Mouse (Mus musculus) CH12.LX (cell line): Measurements from ENCODE around the gene Abhd6. TPM values are rescaled to one million over a fixed set of nuclear protein-coding genes. Genes with fewer than 3 reads are reported as not detected.

Source experiments
- DNase-seq: peaks from one replicate; pipeline ENCODE4 v3.0.0-alpha.2; 2013; ENCODE audit errors: extremely low read depth
- H3K27ac ChIP-seq: 2 replicates; pipeline ENCODE4 v1.5.1; 2012; ENCODE audit warnings: low read depth, mild to moderate bottlenecking, control low read depth, moderate library complexity; ENCODE audit not compliant: insufficient read depth
- H3K27me3 ChIP-seq: replicated peaks from 2 replicates; pipeline ENCODE3; 2012; ENCODE audit warnings: inconsistent platforms
- H3K36me3 ChIP-seq, 2 experiments: replicated peaks in 1 of 2; 2 replicates each; pipeline versions ENCODE3 to v1.6.1; 2012; ENCODE audit warnings: inconsistent platforms in 1 of 2, low read length in 1 of 2, mild to moderate bottlenecking in 1 of 2, mixed read lengths in 1 of 2, moderate library complexity in 1 of 2; ENCODE audit not compliant: control insufficient read depth in 1 of 2, insufficient read depth in 1 of 2
- H3K4me1 ChIP-seq, 2 experiments: 2 replicates each; pipeline ENCODE4 v1.6.1; 2012; ENCODE audit warnings: inconsistent platforms in 1 of 2, moderate library complexity in 1 of 2; ENCODE audit not compliant: insufficient read depth in 2 of 2, control insufficient read depth in 1 of 2
- H3K4me2 ChIP-seq: 2 replicates; pipeline ENCODE4 v1.6.1; 2012; ENCODE audit warnings: low read depth, mild to moderate bottlenecking, control low read depth; ENCODE audit not compliant: poor library complexity, insufficient read depth, severe bottlenecking
- H3K4me3 ChIP-seq, 3 experiments: fragments of 150-350 bp in 1 of 3; sonication (generic) in 1 of 3; replicated peaks in 1 of 3; 2 replicates each; pipeline versions ENCODE3 to v1.5.1; 2011 to 2012; ENCODE audit warnings: low read depth in 2 of 3, low read length in 2 of 3, mild to moderate bottlenecking in 2 of 3, moderate library complexity in 2 of 3, control low read depth in 1 of 3, improper control_type of control experiment in 1 of 3, inconsistent platforms in 1 of 3, mixed read lengths in 1 of 3; ENCODE audit not compliant: poor library complexity in 1 of 3
- H3K79me2 ChIP-seq: replicated peaks from 2 replicates; pipeline ENCODE4 v1.6.1; 2012; ENCODE audit warnings: mild to moderate bottlenecking, moderate library complexity; ENCODE audit not compliant: control insufficient read depth, poor library complexity, insufficient read depth, severe bottlenecking; ENCODE audit errors: extremely low read depth
- H3K9ac ChIP-seq: 2 replicates; pipeline ENCODE4 v1.6.1; 2012; ENCODE audit warnings: low read depth, mild to moderate bottlenecking, control low read depth, moderate library complexity; ENCODE audit not compliant: insufficient read depth
- H3K9me3 ChIP-seq: replicated peaks from 2 replicates; pipeline ENCODE3; 2012; ENCODE audit warnings: low read length, inconsistent platforms, mixed read lengths
- BHLHE40 ChIP-seq: IDR thresholded peaks from 2 replicates; pipeline ENCODE4 v1.6.1; 2011; ENCODE audit warnings: mild to moderate bottlenecking, low read depth, low read length, improper control_type of control experiment
- CHD2 ChIP-seq: IDR thresholded peaks from 2 replicates; pipeline ENCODE4 v1.6.1; 2011; ENCODE audit warnings: low read length, improper control_type of control experiment
- E2F4 ChIP-seq: IDR thresholded peaks from 2 replicates; pipeline ENCODE4 v1.6.1; 2011; ENCODE audit warnings: low read depth, low read length, improper control_type of control experiment; ENCODE audit not compliant: insufficient replicate concordance
- ELF1 ChIP-seq: IDR thresholded peaks from 2 replicates; pipeline ENCODE4 v1.6.1; 2014; ENCODE audit warnings: low read depth, mild to moderate bottlenecking, inconsistent platforms, low read length, improper control_type of control experiment
- EP300 ChIP-seq: IDR thresholded peaks from 2 replicates; pipeline ENCODE4 v1.6.1; 2011; ENCODE audit warnings: low read length, improper control_type of control experiment
- ETS1 ChIP-seq: conservative IDR thresholded peaks from 2 replicates; pipeline ENCODE4 v1.6.1; 2012; ENCODE audit warnings: low read depth, mild to moderate bottlenecking, inconsistent platforms, low read length, improper control_type of control experiment, moderate library complexity
- GABPA ChIP-seq: IDR thresholded peaks from 2 replicates; pipeline ENCODE4 v1.6.1; 2012; ENCODE audit warnings: low read depth, low read length, improper control_type of control experiment, inconsistent platforms; ENCODE audit not compliant: insufficient replicate concordance
- HCFC1 ChIP-seq: IDR thresholded peaks from 2 replicates; pipeline ENCODE4 v1.6.1; 2012; ENCODE audit warnings: low read depth, mild to moderate bottlenecking, inconsistent platforms, low read length, improper control_type of control experiment
- IRF4 ChIP-seq: IDR thresholded peaks from 2 replicates; pipeline ENCODE4 v1.6.1; 2014; ENCODE audit warnings: low read depth, mild to moderate bottlenecking, inconsistent platforms, low read length, improper control_type of control experiment
- JUND ChIP-seq: conservative IDR thresholded peaks from 2 replicates; pipeline ENCODE4 v1.6.1; 2011; ENCODE audit warnings: low read depth, low read length, improper control_type of control experiment
- KAT2A ChIP-seq: IDR thresholded peaks from 2 replicates; pipeline ENCODE4 v1.6.1; 2012; ENCODE audit warnings: low read length, improper control_type of control experiment, inconsistent platforms; ENCODE audit not compliant: insufficient replicate concordance
- MAFK ChIP-seq: IDR thresholded peaks from 2 replicates; pipeline ENCODE4 v1.6.1; 2011; ENCODE audit warnings: low read length, improper control_type of control experiment; ENCODE audit not compliant: insufficient replicate concordance
- MAZ ChIP-seq: IDR thresholded peaks from 2 replicates; pipeline ENCODE4 v1.6.1; 2012; ENCODE audit warnings: low read depth, mild to moderate bottlenecking, inconsistent platforms, low read length, improper control_type of control experiment, moderate library complexity
- MXI1 ChIP-seq: IDR thresholded peaks from 2 replicates; pipeline ENCODE4 v1.6.1; 2011; ENCODE audit warnings: mild to moderate bottlenecking, low read depth, low read length, improper control_type of control experiment
- NRF1 ChIP-seq: IDR thresholded peaks from 2 replicates; pipeline ENCODE4 v1.6.1; 2014; ENCODE audit warnings: low read depth, mild to moderate bottlenecking, inconsistent platforms, low read length, improper control_type of control experiment, moderate library complexity
- PAX5 ChIP-seq: IDR thresholded peaks from 2 replicates; pipeline ENCODE4 v1.6.1; 2012; ENCODE audit warnings: low read length, inconsistent platforms, mixed read lengths
- POLR2A ChIP-seq: IDR thresholded peaks from 2 replicates; pipeline ENCODE4 v1.6.1; 2011; ENCODE audit warnings: low read depth, mild to moderate bottlenecking, improper control_type of control experiment, low read length
- POLR2AphosphoS2 ChIP-seq: IDR thresholded peaks from 2 replicates; pipeline ENCODE4 v1.6.1; 2011; ENCODE audit warnings: low read depth, low read length, improper control_type of control experiment
- RAD21 ChIP-seq: IDR thresholded peaks from 2 replicates; pipeline ENCODE4 v1.6.1; 2011; ENCODE audit warnings: low read depth, mild to moderate bottlenecking, low read length, improper control_type of control experiment, moderate library complexity
- RCOR1 ChIP-seq: conservative IDR thresholded peaks from 2 replicates; pipeline ENCODE4 v1.6.1; 2012; ENCODE audit warnings: low read depth, mild to moderate bottlenecking, inconsistent platforms, low read length, improper control_type of control experiment
- SIN3A ChIP-seq: IDR thresholded peaks from 2 replicates; pipeline ENCODE4 v1.6.1; 2012; ENCODE audit warnings: low read length, improper control_type of control experiment, inconsistent platforms
- SMC3 ChIP-seq: IDR thresholded peaks from 2 replicates; pipeline ENCODE4 v1.6.1; 2011; ENCODE audit warnings: low read depth, low read length, improper control_type of control experiment
- TBP ChIP-seq: conservative IDR thresholded peaks from 2 replicates; pipeline ENCODE4 v1.6.1; 2011; ENCODE audit warnings: low read depth, low read length, improper control_type of control experiment
- TCF12 ChIP-seq: IDR thresholded peaks from 2 replicates; pipeline ENCODE4 v1.6.1; 2014; ENCODE audit warnings: low read depth, mild to moderate bottlenecking, inconsistent platforms, low read length, improper control_type of control experiment
- UBTF ChIP-seq: IDR thresholded peaks from 2 replicates; pipeline ENCODE4 v1.6.1; 2012; ENCODE audit warnings: low read depth, mild to moderate bottlenecking, inconsistent platforms, low read length, improper control_type of control experiment, moderate library complexity
- USF1 ChIP-seq: IDR thresholded peaks from 2 replicates; pipeline ENCODE4 v1.6.1; 2014; ENCODE audit warnings: low read depth, mild to moderate bottlenecking, inconsistent platforms, low read length, improper control_type of control experiment
- USF2 ChIP-seq: conservative IDR thresholded peaks from 2 replicates; pipeline ENCODE4 v1.6.1; 2011; ENCODE audit warnings: low read depth, low read length, improper control_type of control experiment
- ZC3H11A ChIP-seq: IDR thresholded peaks from 2 replicates; pipeline ENCODE4 v1.6.1; 2012; ENCODE audit warnings: low read depth, mild to moderate bottlenecking, inconsistent platforms, low read length, improper control_type of control experiment
- ZKSCAN1 ChIP-seq: IDR thresholded peaks from 2 replicates; pipeline ENCODE4 v1.6.1; 2012; ENCODE audit warnings: low read depth, inconsistent platforms, low read length, improper control_type of control experiment, borderline replicate concordance
- ZMIZ1 ChIP-seq: IDR thresholded peaks from 2 replicates; pipeline ENCODE4 v1.6.1; 2012; ENCODE audit warnings: low read depth, mild to moderate bottlenecking, inconsistent platforms, low read length, improper control_type of control experiment
- ZNF384 ChIP-seq: IDR thresholded peaks from 2 replicates; pipeline ENCODE4 v1.6.1; 2012; ENCODE audit warnings: low read depth, low read length, improper control_type of control experiment, inconsistent platforms
- dilution Hi-C: fragments of 300-500 bp; cut with MboI; formaldehyde crosslinking; loops from 2 replicates; pipeline ENCODE4 v1.14.3; 2020; ENCODE audit warnings: low sequenced_read_pairs; ENCODE audit not compliant: extremely low pct_unique_long_range_greater_than_20kb, extremely low pct_ligation_motif_present
- in situ Hi-C: fragments of 300-500 bp; cut with MboI; formaldehyde crosslinking; loops from 3 replicates; pipeline ENCODE4 v1.14.3; 2019; ENCODE audit warnings: low sequenced_read_pairs, low pct_ligation_motif_present, low pct_unique_long_range_greater_than_20kb, mixed read lengths
- polyA plus RNA-seq: library from polyadenylated mRNA; unstranded; fragments of >175 nt; gene quantifications from 2 replicates; pipeline ENCODE4 v1.2.1, GENCODE M21; 2012; ENCODE audit warnings: low read depth; ENCODE audit not compliant: insufficient read length
- total RNA-seq, 2 experiments: library from RNA; depleted of rRNA; stranded (reverse); fragments of 300-350 nt in 1 of 2; fragments of >200 nt in 1 of 2; gene quantifications; 2 replicates each; pipeline ENCODE4 v1.2.3; 2012 to 2014

The Abhd6 gene
- total and polyA plus RNA-seq, 3 experiments, result 31.9 to 55.9 (median 36.0) TPM

- 0 out of 2 replicates have a peak overlapping the region, but pooled peaks have one; percentile 4 for H3K27ac ChIP-seq
- no peaks in the 10 kb centered on the region for H3K9me3 ChIP-seq
- TF ChIP-seq ZKSCAN1, result no peak
- no peak for TF ChIP-seq TCF12
- TF ChIP-seq TBP, result no peak
- TF ChIP-seq ETS1, result no peak
- no peak for TF ChIP-seq KAT2A
- TF ChIP-seq SMC3, result no peak
- no peak for TF ChIP-seq CHD2
- no peak for TF ChIP-seq RAD21
- TF ChIP-seq MXI1, result no peak
- TF ChIP-seq JUND, result no peak
- no peak for TF ChIP-seq USF1
- no peak for TF ChIP-seq ELF1
- no peak for TF ChIP-seq MAFK
- no peak for TF ChIP-seq NRF1
- TF ChIP-seq ZC3H11A, result no peak
- TF ChIP-seq E2F4, result no peak
- no peak for TF ChIP-seq BHLHE40
- TF ChIP-seq RCOR1, result no peak
- TF ChIP-seq, all 38 proteins: peak for 0
- in situ Hi-C loops, result loop anchor here (5.0 kb wide), 1 partner anchor 40 kb away; the partner anchor contains the start of gene Abhd6
- DNase-seq, result no peak
- Histone ChIP-seq H3K27me3 (no peaks in the 10 kb centered on the region), H3K79me2 (no peaks in the 10 kb centered on the region; the same call in 1 of the 2 replicates), H3K4me1 (peaks cover 25 to 71% of the 10 kb centered on the region in 2 experiments), H3K4me2 (no peak overlapping the region), H3K36me3 (peaks cover 21 to 47% of the 10 kb centered on the region in 2 experiments), H3K9ac (no peak overlapping the region), H3K4me3 (no peak overlapping the region)
- dilution Hi-C loops, result no loop called here
These were observed 39.9 kb downstream of the Abhd6 start for GRCm38 (mm10) chr14:8042577-8042976.

DNA sequence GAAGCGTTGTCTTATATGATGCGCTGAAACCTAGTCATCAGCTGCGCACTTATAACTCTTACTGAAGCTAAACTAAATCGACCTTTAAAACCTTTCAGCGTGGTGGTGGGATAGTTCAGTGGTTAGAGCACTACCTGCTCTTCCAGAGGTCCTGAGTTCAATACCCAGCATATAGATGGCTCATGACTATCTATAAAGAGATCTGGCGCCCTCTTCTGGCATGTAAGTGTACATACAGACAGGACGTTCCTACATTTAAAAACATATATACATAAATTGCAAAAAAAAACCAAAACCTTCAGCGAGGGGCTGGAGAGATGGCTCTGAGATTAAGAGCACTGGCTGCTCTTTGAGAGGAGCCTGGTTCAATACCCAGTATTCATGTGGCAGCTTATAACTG lies 41.6 kb downstream of the Abhd6 start:
- Histone ChIP-seq H3K4me1 (peaks cover 28 to 87% of the 10 kb centered on the region in 2 experiments), H3K4me3 (no peak overlapping the region), H3K9me3 (no peaks in the 10 kb centered on the region), H3K9ac (peak overlapping the region; percentile 36; the same call in 1 of the 2 replicates), H3K79me2 (no peaks in the 10 kb centered on the region; the same call in 1 of the 2 replicates), H3K36me3 (peaks cover 28 to 48% of the 10 kb centered on the region in 2 experiments), H3K27ac (peak overlapping the region; percentile 85), H3K27me3 (no peaks in the 10 kb centered on the region), H3K4me2 (peak overlapping the region; percentile 74)
- DNase-seq, result peak; percentile 84
- in situ Hi-C loops (loop anchor here (5.0 kb wide), 1 partner anchor 42 kb away; the partner anchor contains the start of gene Abhd6), dilution Hi-C loops (no loop called here)
- 0 out of 2 replicates have a peak, but pooled peaks have one; percentile 4 for TF ChIP-seq MXI1
- TF ChIP-seq HCFC1, result no peak
- no peak for TF ChIP-seq SIN3A
- TF ChIP-seq ELF1, result no peak
- TF ChIP-seq USF2, result no peak
- no peak for TF ChIP-seq POLR2AphosphoS2
- 0 out of 2 replicates have a peak, but pooled peaks have one; percentile 10 for TF ChIP-seq BHLHE40
- TF ChIP-seq ETS1, result no peak
- no peak for TF ChIP-seq GABPA
- no peak for TF ChIP-seq NRF1
- no peak for TF ChIP-seq ZMIZ1
- TF ChIP-seq UBTF, result no peak
- no peak for TF ChIP-seq PAX5
- no peak for TF ChIP-seq EP300
- 0 out of 2 replicates have a peak, but pooled peaks have one; percentile 27 for TF ChIP-seq TCF12
- TF ChIP-seq IRF4, result 0 out of 2 replicates have a peak, but pooled peaks have one; percentile 54
- no peak for TF ChIP-seq ZKSCAN1
- no peak for TF ChIP-seq TBP
- TF ChIP-seq CHD2, result no peak
- peak; percentile 56; the same call in 1 of the 2 replicates for TF ChIP-seq ZNF384
- TF ChIP-seq KAT2A, result no peak
- TF ChIP-seq MAFK, result no peak
- TF ChIP-seq MAZ, result 0 out of 2 replicates have a peak, but pooled peaks have one; percentile 17
- peak; percentile 62 for TF ChIP-seq SMC3
- TF ChIP-seq POLR2A, result no peak
